Mouse (Mus musculus): ENCODE data around the gene Dus3l. TPM values are rescaled to one million over a fixed set of nuclear protein-coding genes. Genes with fewer than 3 reads are reported as not detected.

Dus3l gene
- polyA plus RNA-seq, 1 experiment from 2014 or later: 37.3 TPM

DNA sequence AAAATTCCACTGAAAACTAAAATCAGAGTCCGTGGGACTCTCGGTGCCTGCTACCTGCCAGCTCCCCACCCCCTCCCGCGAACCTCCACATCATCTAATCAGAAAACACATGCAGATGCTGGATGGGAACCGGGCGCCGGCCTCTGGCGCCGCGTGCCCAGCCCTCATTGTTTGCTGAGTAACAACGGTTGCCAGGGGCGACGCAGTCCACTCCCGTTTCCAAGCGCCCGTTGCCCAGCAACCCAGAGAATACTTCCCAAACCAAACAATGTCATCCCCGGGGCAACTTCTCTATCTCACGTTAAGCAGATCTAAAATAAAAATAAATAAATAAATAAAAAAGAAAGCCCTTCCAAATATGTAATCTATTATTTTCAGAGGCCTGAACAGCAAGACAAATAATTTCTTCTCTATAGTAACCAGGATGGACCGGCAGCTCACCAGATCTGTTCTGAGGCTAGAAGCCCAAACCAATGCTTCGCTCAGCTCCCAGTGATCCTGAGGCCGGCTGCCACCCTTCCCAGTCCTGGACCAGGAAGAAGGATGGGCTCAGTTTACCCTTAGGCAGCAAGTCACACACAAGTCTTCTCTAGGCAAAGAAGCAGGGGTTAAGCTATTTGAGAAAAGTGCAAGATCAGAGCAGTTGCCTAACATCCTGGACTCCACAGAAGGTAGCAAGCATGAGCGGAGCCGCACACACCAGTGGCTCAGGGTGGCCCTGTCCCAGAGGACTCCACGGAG lies 49.9 kb downstream of the Dus3l start:
- 0 out of 2 replicates have a peak, but pooled peaks have one; percentile 37 for ATAC-seq (replicated peaks; ENCODE audit: low FRiP score, low read depth)
- Histone ChIP-seq H3K9me3 (replicated peaks; ENCODE audit: low read length) (no peaks in the 10 kb centered on the region), H3K4me2 (ENCODE audit: low read length) (no peak overlapping the region), H3K4me3 (replicated peaks; ENCODE audit: low read depth, low read length) (no peak overlapping the region), H3K36me3 (ENCODE audit: insufficient read depth, low read length) (no peaks in the 10 kb centered on the region), H3K27ac (no peak overlapping the region), H3K4me1 (replicated peaks; ENCODE audit: insufficient read depth, low read length) (no peaks in the 10 kb centered on the region), H3K9ac (ENCODE audit: low read depth, low read length) (no peak overlapping the region), H3K27me3 (ENCODE audit: insufficient read depth, low read length) (no peaks in the 10 kb centered on the region)
- no peak for TF ChIP-seq CTCF (IDR thresholded peaks at IDR 0.05; ENCODE audit: low read depth)
- DNase-seq (ENCODE audit: low spot score): peak; percentile 82
- 19% methylated on average over 24 of the region's 24 CpGs for WGBS

DNA sequence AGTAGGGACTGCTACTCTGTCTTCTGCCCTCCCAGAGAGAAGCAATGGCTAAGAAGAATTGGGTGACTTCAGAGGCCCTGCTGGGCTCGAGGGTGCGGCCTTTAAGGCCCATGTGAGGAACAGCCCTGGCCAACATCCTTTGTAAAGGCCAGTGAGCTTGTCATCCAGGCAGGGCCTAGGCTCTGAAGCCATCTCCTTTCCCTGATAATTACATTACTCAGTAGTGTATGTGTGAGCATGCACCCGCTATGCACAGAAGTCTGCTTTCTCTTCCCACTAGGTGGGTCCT lies 50.4 kb downstream of the Dus3l start:
- Histone ChIP-seq H3K9me3 (replicated peaks; ENCODE audit: low read length) (no peaks in the 10 kb centered on the region), H3K4me1 (replicated peaks; ENCODE audit: insufficient read depth, low read length) (no peaks in the 10 kb centered on the region), H3K36me3 (ENCODE audit: insufficient read depth, low read length) (no peaks in the 10 kb centered on the region), H3K27ac (no peak overlapping the region), H3K27me3 (ENCODE audit: insufficient read depth, low read length) (no peaks in the 10 kb centered on the region), H3K4me3 (replicated peaks; ENCODE audit: low read depth, low read length) (no peak overlapping the region), H3K9ac (ENCODE audit: low read depth, low read length) (no peak overlapping the region), H3K4me2 (ENCODE audit: low read length) (no peak overlapping the region)
- ATAC-seq (replicated peaks; ENCODE audit: low FRiP score, low read depth): no peak
- 79% methylated on average over 3 of the region's 3 CpGs for WGBS
- TF ChIP-seq CTCF (IDR thresholded peaks at IDR 0.05; ENCODE audit: low read depth): no peak
- no peak for DNase-seq (ENCODE audit: low spot score)

DNA sequence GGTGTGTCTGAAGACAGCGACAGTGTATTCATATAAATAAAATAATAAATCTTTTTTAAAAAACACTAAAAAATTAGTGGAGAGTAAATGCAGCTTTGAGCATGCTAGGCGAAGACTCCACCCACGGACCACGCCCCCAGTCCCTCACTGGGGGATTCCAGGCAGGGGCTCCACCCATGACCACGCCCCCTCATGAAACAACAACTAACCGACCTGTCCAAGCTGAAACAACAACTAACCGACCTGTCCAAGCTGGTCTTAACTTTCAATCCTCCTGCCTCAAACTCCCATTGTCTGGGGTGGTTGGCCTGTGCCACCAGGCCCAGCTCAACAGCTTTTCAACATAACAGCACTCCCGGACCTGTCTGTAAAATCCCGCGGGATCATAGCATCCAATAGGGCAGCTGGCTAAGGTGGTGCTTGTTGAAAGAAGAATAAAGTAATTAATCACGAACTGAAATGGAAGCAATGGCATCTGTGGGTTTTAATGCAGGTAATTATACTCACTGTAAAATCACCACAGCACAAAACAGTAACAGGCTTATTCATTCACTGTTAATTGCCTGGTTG lies 53.6 kb downstream of the Dus3l start:
- H3K4me2 ChIP-seq (ENCODE audit: low read length): no peak overlapping the region
- DNase-seq (ENCODE audit: low spot score) (peak; percentile 41), ATAC-seq (replicated peaks; ENCODE audit: low FRiP score, low read depth) (peak; percentile 31; the same call in 1 of the 2 replicates)
- H3K36me3 ChIP-seq (ENCODE audit: insufficient read depth, low read length): no peaks in the 10 kb centered on the region
- WGBS: 31% methylated on average over 11 of the region's 11 CpGs
- H3K4me1 ChIP-seq (replicated peaks; ENCODE audit: insufficient read depth, low read length): no peaks in the 10 kb centered on the region
- no peak overlapping the region for H3K9ac ChIP-seq (ENCODE audit: low read depth, low read length)
- H3K4me3 ChIP-seq (replicated peaks; ENCODE audit: low read depth, low read length): no peak overlapping the region
- H3K27ac ChIP-seq: no peak overlapping the region
- H3K27me3 ChIP-seq (ENCODE audit: insufficient read depth, low read length): no peaks in the 10 kb centered on the region
- no peaks in the 10 kb centered on the region for H3K9me3 ChIP-seq (replicated peaks; ENCODE audit: low read length)
- TF ChIP-seq CTCF (IDR thresholded peaks at IDR 0.05; ENCODE audit: low read depth): no peak

DNA sequence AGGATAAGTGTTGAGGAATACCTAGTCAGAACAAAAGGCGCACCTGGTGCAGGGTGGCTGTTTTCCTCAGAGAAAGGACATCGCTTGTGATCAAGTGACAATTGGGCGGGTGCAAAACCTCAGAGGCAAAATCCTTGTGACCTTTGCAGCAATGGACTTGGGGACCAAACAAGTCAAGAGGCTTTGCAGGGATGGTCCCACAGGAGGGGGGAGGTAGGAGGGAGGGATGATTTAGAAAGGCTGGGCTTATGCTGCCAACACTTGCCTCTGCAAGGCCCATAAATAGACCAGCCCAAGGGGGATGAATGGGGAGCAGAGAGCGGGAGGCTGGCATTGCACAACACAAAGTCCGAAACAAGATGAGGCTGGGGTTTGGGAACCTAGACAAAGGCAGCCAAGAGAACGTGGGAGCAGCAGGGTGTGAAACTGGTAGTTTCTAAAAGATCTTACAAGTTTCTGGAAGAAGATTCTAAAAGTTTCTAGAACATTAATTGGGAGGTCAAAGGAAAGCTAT lies 54.5 kb downstream of the Dus3l start:
- H3K4me3 ChIP-seq (replicated peaks; ENCODE audit: low read depth, low read length): no peak overlapping the region
- DNase-seq (ENCODE audit: low spot score) (no peak), ATAC-seq (replicated peaks; ENCODE audit: low FRiP score, low read depth) (no peak)
- no peaks in the 10 kb centered on the region for H3K4me1 ChIP-seq (replicated peaks; ENCODE audit: insufficient read depth, low read length)
- no peaks in the 10 kb centered on the region for H3K27me3 ChIP-seq (ENCODE audit: insufficient read depth, low read length)
- no peaks in the 10 kb centered on the region for H3K9me3 ChIP-seq (replicated peaks; ENCODE audit: low read length)
- no peak overlapping the region for H3K4me2 ChIP-seq (ENCODE audit: low read length)
- H3K27ac ChIP-seq: no peak overlapping the region
- WGBS: 67% methylated on average over 6 of the region's 6 CpGs
- H3K9ac ChIP-seq (ENCODE audit: low read depth, low read length): no peak overlapping the region
- no peak for TF ChIP-seq CTCF (IDR thresholded peaks at IDR 0.05; ENCODE audit: low read depth)
- H3K36me3 ChIP-seq (ENCODE audit: insufficient read depth, low read length): no peaks in the 10 kb centered on the region

Other genes with a start within 250 kb of the Dus3l start
- 0.93 and 1.1 TPM in 2 replicates for gene Gm20219, start 210.4 kb upstream of the Dus3l start, polyA plus RNA-seq (2015; fragmentation: Nextera tagmentation; extraction: Ambion mirVana)
- 35.7 and 43.4 TPM in 2 replicates for gene Safb2, start 180.2 kb upstream of the Dus3l start, polyA plus RNA-seq (2015; fragmentation: Nextera tagmentation; extraction: Ambion mirVana)
- gene Safb, start 179.9 kb upstream of the Dus3l start, polyA plus RNA-seq (2015; fragmentation: Nextera tagmentation; extraction: Ambion mirVana): 61.0 and 65.9 TPM in 2 replicates
- 395 and 467 TPM in 2 replicates for gene 2410015M20Rik, start 155.0 kb upstream of the Dus3l start, polyA plus RNA-seq (2015; fragmentation: Nextera tagmentation; extraction: Ambion mirVana)
- 2,445 and 2,952 TPM in 2 replicates for gene Rpl36, start 151.3 kb upstream of the Dus3l start, polyA plus RNA-seq (2015; fragmentation: Nextera tagmentation; extraction: Ambion mirVana)
- gene Lonp1, start 137.9 kb upstream of the Dus3l start, polyA plus RNA-seq (2015; fragmentation: Nextera tagmentation; extraction: Ambion mirVana): 45.4 and 46.8 TPM in 2 replicates
- 0.78 and 1.0 TPM in 2 replicates for gene Catsperd, start 136.6 kb upstream of the Dus3l start, polyA plus RNA-seq (2015; fragmentation: Nextera tagmentation; extraction: Ambion mirVana)
- gene Ranbp3, start 91.5 kb upstream of the Dus3l start, polyA plus RNA-seq (2015; fragmentation: Nextera tagmentation; extraction: Ambion mirVana): 57.4 and 58.8 TPM in 2 replicates
- 683 and 742 TPM in 2 replicates for gene Ndufa11, start 47.0 kb upstream of the Dus3l start, polyA plus RNA-seq (2015; fragmentation: Nextera tagmentation; extraction: Ambion mirVana)
- gene Vmac, start 46.7 kb upstream of the Dus3l start, polyA plus RNA-seq (2015; fragmentation: Nextera tagmentation; extraction: Ambion mirVana): 24.4 and 27.4 TPM in 2 replicates
- 8.7 and 11.8 TPM in 2 replicates for gene Nrtn, start 7.2 kb upstream of the Dus3l start, polyA plus RNA-seq (2015; fragmentation: Nextera tagmentation; extraction: Ambion mirVana)
- gene Prr22, start 5.5 kb downstream of the Dus3l start, polyA plus RNA-seq (2015; fragmentation: Nextera tagmentation; extraction: Ambion mirVana): 0.59 and 0.71 TPM in 2 replicates
- gene Rfx2, start 66.3 kb downstream of the Dus3l start, polyA plus RNA-seq (2015; fragmentation: Nextera tagmentation; extraction: Ambion mirVana): 1.6 and 2.1 TPM in 2 replicates
- not detected in 2 replicates for gene Acsbg2, start 109.7 kb downstream of the Dus3l start, polyA plus RNA-seq (2015; fragmentation: Nextera tagmentation; extraction: Ambion mirVana)
- 0.11 and 0.13 TPM in 2 replicates for gene 1700061G19Rik, start 110.7 kb downstream of the Dus3l start, polyA plus RNA-seq (2015; fragmentation: Nextera tagmentation; extraction: Ambion mirVana)
- 27.4 and 29.1 TPM in 2 replicates for gene Mllt1, start 170.7 kb downstream of the Dus3l start, polyA plus RNA-seq (2015; fragmentation: Nextera tagmentation; extraction: Ambion mirVana)
- gene Acer1, start 217.4 kb downstream of the Dus3l start, polyA plus RNA-seq (2015; fragmentation: Nextera tagmentation; extraction: Ambion mirVana): not detected in 2 replicates
- gene Clpp, start 225.5 kb downstream of the Dus3l start, polyA plus RNA-seq (2015; fragmentation: Nextera tagmentation; extraction: Ambion mirVana): 145 and 149 TPM in 2 replicates
- gene Alkbh7, start 232.6 kb downstream of the Dus3l start, polyA plus RNA-seq (2015; fragmentation: Nextera tagmentation; extraction: Ambion mirVana): 61.2 and 65.7 TPM in 2 replicates
- 0.55 TPM in 1 of 2 replicates, not detected in the other for gene Pspn, start 235.3 kb downstream of the Dus3l start, polyA plus RNA-seq (2015; fragmentation: Nextera tagmentation; extraction: Ambion mirVana)
- 46.7 and 50.3 TPM in 2 replicates for gene Gtf2f1, start 246.5 kb downstream of the Dus3l start, polyA plus RNA-seq (2015; fragmentation: Nextera tagmentation; extraction: Ambion mirVana)
- 0.38 TPM in 1 of 2 replicates, not detected in the other for gene Gm17949, start 246.7 kb downstream of the Dus3l start, polyA plus RNA-seq (2015; fragmentation: Nextera tagmentation; extraction: Ambion mirVana)

Measured in kidney, postnatal 0 days (tissue).